Mouse (Mus musculus) lung, postnatal 10 days (tissue): ENCODE measurements around the gene Ankrd9.
A peak's percentile ranks its signal among the peaks of the same experiment; 100 is the strongest.

Experiments
- DNase-seq: peaks from one replicate; pipeline ENCODE4 v3.0.0; 2021

Ankrd9 gene

DNA sequence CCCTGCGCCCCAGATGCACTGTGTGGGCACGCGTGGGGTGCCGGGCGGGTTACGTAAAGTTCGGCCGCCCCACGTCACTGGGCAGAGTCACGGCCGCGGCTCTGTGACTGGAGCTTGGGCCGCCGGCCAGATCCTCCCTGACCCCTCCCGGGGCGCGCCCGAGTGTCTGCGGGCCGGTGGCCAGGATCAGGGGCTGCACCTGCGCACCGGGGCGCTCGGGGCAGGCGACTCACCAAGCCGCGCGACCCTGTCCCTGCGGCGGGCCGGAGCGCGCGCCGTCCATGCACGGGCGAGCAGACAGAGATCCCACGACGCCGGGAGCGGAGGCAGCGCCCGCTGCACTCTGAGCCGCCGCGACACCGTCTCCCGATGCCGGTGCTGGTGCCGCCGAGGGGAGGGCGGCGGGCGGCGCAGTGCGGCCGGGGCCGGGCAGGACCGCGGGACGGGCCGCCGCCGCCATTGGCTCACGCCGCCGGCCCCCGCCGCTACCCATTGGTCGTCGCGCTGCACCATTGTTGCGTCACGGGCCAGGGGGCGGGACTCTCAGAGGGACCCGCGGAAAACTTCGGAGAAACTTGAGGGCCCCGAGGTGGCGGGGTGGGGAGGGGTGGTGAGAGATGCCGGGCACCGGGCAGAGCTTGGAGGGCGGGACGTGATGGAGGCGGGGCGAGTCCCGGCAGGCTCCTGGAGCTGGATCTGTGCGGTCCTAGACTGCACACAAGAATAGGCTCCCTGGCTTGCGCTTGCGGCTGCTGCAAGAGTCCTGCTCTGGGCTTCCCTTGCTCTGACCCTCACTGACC lies at the start of gene Ankrd9:
Gene Ankrd9, minus strand, starts transcription at position 434 of the 800 bp plus-strand sequence.
- peak; percentile 99 for DNase-seq

DNA sequence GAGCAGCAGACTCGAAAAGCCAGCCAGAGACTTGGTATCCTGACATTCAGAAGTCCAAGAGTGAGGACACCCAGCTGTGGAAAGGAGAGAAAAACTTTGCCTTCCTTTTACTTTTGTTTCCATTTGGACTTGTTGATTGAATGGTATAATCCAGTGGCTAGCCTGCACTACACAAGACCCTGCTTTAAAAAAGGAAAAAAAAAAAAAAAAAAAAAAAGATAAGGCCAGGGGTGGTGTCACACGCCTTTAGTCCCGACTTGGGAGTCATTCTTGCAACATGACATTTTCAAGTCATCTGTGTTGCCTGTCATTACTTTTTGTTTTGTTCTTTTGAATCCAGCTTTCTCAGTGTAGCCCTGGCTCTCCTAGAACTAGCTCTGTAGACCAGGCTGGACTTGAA lies 42.7 kb upstream of the Ankrd9 start:
- no peak for DNase-seq

DNA sequence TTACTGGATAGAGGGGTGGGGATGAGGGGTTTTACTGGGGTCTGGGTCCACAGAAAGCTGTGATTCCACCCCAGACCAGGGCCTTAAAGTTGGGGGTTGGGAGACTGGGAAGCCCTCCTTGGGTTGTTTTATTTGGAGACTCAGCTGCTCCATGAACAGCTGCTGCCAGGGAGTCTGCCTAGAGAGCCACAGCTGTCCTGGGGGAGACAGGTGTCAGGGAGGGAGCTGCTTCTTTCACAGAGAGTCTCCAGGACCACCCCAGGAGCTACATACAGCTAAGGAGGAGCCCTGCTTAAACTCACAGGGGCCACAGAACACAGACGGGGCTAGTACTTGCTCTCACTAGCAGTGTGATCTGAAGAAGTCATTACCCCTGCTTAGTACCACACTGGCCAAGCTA lies 42.3 kb upstream of the Ankrd9 start:
- no peak for DNase-seq

DNA sequence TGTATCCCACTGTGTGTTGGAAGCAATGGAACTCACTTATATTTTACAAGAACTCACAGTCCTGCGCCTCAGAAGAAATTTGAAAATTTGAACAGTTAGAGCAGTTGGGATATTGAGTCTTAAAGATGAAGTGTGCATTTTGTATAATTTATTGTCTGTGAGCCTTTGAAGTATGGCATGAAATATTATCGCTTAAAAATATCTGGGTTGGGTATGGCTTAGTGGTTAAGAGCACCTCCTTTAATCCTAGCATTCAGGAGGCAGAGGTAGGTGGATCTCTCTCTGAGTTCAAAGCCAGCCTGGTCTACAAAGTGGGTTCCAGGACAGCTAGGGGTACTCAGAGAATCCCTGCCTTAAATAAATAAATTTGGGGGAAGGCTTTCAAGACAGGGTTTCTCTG lies 40.2 kb upstream of the Ankrd9 start:
- no peak for DNase-seq

DNA sequence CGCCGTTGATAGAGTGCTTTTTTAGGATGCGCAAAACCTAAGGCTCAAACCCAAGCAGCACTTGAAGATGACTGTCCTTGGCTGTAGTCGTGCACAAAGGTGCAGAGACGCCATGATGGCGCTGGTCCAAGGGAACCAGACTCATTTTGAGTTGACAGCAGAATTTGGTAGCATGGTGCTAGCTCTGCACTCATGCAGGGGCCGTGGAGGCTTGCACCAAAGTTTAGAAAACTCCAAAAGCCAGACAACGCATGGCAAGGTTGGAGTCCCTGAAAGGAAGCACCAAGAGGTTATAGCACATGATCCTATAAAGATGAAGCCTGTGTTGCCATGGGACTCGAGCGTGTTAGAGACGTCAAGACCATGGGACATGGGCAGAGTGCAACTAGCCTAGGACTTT lies 39.2 kb upstream of the Ankrd9 start:
- DNase-seq = no peak

DNA sequence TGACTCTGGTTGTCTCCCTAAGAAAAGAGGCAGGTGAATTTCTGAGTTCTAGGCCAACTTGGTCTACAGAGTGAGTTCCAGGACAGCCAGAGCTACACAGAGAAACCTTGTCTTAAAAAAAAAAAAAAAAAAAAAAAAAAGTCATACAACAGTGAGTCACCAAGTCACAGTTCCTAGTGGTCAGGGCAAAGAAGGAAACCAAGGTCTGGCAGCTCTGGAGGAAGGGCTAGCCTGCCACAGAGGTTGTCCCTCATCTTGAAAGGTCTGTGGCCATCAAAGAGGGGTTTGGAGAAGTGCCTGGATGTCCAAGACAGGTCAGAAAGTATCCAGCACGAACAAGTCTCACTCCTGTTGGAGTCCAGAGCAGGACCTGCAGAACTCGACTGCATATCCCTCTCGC lies 38.0 kb upstream of the Ankrd9 start:
- DNase-seq = no peak

DNA sequence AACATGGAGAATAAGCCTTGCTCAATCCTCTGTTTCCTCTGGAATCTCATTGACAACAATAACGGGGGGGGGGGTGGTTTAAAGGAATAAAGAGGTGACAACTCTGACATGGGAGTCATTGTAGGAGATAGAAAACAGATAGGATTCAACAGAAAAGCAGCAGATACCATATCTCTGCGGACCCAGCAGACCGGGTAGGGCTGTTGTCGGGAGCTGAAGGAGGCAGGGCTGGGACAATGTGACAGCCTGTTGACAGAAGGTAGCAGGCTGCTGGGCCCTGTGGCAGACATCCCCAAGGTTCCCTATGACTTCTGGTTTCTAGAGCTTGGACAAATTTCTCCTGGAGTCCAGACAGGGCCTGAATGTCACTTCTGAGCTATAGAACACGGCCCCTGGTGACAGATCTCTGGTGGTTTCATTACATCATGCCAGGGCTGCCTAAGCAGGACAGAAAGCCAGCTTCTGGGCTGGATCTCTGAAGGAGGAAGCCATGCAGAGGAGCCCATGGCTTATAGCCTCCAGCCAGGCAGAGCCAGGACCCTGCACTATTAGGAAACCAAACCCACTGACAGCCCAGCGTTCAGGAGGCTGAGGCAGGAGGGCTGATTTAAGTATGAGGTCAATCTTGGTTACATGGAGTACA lies 30.9 kb upstream of the Ankrd9 start:
- peak; percentile 33 for DNase-seq

DNA sequence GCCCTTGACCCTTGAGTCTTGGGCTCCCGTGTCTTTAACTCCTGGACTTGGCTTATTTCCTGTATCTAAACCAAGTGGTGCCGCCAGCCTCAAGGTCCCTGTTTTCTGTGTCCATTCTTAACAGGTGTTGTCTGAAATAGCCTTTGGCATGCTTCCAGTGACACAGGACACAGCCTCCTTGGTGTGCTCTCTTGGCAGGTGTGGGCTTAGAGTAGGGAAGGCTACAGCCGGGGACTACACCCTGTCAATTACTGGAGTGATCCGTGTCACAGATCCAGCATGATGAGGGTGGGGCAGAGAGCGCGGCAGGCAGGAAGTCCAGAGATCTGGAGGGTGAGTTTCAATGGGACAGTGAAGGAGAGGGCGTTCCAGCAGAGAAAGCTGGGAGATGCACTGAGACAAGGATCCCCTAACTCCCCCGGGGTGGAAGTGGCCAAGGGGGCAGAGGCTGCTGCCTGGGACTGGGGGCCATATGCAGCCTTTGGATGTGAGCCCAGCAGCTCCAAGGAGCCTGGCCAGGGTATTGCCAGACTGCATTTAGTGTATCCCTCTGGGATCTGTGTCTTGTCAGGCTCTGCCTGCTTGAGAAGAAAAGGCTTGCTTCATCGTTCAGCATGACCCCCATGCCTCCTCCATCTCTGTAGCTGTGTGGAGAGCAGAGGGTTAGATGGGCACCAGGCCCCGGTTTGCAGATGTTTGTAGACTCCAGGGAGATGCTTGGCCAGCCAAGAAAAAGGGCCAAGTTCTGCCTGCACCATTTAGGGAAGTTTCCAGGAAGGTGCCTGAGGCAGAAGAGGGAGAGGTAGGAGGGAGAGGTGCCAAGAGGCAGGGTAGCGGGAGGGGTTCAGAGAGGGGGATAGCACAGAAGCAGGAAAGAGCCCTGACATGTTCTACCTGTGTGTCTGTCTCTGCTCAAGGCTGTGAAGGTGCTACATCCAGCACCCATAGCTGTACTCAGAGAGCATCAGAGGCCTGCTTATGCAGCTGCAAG lies 30.0 kb upstream of the Ankrd9 start:
- peak; percentile 33 for DNase-seq

DNA sequence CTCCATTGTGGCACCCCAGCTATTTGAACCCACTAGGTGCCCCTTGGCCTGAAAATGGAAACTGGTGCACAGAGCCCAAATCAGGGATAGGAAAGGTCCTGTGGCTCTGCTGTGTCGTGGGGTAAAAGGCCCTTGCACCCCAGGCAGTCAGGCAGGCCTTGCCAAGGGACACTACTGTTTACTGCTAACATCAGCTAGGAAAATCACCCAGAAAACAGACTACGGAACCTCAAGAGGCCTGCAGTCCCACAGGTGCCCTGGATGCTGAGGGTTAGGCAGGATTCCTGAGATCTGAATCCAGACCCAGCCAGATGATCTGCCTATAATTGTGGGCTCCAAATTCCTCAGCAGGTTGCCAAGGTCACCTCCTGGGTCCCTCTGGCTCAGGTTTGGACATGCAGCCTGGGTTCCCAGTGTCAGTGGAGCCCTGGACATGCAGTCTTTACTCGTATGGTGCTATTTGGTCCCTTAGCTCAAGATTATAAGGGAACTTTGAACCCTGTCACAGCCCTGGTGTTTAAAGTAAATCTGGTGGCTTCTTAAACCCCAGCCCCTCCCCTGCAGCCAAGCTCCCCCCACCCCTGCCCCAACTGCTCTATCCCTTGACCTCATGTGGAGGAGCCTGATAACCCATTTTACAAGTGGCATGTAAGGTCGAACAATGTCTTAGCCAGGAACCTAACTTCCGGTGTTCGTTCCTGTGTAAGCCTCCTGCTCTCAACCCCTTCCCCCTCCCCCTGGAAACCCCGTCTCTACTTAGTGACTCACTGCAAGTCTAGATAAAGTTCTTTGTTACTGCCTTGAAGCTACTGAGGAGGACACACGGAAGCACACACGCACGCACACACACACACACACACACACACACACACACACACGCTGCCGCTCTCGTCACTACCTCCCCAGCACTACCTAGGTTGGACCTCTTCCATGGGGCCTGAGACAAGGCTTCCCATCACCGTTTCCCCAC lies 28.6 kb upstream of the Ankrd9 start:
- DNase-seq = peak; percentile 82

DNA sequence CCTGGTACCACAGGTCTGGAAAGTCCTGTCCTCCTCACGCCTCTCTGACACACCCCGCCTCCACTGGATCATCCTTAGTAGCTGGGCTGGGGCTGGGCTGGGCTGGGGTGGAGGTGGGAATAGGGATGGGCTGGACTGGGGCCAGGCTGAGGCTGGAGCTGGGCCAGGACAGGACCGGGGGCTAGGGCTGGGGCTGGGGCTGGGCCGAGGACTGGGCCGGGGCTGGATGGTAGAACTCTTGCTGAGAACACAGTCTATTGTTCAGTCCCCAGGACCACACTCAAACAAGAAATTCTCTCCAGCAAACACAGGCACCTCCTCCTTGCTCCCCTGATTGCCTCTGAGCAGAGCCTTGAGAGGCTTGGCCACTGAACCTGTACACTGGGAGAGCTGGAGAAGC lies 27.5 kb upstream of the Ankrd9 start:
- no peak for DNase-seq

DNA sequence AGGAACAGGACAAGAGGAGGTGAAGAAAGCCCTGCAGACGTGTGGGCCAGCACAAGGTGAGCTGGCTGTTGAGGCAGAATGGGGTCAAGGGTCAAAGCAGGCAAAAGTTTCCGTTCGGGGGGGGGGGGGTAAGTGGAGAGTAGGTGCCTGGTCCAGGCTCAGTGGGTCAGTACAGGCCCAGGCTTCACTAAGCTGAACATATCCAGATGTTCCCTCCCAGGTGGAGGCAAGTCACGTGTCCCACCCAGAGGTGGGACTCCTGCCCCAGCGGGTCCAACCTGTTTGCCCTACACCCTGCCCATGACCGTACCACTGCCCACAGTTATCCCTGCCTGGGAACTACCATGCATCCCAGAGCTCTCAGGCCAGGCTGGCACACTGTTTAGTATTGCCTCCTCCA lies 27.0 kb upstream of the Ankrd9 start:
- no peak for DNase-seq

DNA sequence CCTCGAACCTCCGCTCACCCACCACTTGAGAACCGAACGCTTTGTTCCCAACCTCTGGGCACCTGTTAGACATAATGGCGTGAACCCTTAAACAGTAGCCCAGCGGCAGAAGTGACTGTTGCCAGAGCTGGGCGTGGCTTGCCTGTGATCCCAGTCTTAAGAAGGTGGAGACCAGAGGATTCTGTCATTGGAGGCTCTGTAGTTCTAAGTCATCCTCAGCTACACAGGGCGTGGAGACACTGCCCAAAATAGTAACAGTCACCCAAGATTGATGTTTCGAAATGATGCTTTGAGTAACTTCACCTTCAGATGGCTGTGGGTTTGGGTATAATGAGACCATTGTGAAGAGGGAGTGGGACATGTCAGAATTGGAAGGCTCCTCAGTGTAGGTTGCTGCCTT lies 25.3 kb upstream of the Ankrd9 start:
- no peak for DNase-seq

DNA sequence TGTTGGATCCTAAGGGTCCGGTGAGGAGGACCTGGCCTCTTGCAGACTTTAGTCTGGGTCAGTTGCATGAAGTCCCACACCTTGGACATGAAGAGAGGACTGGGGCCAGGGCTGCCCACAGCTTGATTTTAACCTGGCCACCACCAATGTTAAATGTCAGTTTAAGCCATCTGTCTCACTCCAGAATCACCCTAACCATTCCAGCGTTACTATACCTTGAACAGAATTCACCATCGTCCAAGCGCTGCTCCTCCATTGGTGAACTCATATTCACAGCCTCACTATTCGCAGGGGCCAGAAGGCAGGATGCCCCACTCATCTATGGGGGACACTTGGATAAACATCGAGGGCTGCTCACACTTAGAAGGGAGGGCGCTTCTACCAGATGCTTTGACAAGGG lies 22.1 kb upstream of the Ankrd9 start:
- no peak for DNase-seq

DNA sequence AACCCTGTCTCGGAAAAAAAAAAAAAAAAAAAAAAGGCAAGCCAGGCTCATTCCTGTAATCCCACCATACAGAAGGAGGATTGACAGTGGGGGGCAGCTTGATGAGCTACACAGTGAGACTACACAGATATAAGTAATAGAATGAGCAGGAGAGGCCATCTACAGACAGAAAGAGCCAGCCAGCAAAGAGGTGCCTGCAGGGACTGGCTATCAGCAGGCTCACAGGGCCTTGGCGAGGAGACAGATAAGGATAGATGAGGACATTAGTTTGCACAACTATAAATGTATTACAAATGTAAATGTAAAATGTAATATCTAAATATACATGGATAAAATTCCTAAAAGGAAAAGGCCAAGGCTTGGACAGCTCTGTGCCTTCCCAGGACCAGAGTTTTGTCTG lies 21.0 kb upstream of the Ankrd9 start:
- DNase-seq = no peak

DNA sequence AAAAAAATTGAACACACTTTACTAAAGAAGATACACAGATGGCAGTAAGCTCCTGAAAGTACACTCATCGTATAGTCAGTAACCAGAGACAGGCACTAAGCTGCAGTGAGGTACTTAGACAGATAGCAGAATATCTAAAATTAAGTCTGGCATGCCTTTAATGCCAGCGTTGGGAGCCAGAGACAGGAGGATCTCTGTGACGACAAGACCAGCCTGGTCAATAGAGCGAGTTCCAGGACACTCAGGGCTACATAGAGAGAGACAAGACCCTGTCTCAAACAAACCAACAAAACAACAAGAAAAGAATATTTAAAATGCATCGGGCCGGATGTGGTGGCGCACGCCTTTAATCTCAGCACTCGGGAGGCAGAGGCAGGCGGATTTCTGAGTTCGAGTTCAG lies 19.3 kb upstream of the Ankrd9 start:
- DNase-seq = no peak

DNA sequence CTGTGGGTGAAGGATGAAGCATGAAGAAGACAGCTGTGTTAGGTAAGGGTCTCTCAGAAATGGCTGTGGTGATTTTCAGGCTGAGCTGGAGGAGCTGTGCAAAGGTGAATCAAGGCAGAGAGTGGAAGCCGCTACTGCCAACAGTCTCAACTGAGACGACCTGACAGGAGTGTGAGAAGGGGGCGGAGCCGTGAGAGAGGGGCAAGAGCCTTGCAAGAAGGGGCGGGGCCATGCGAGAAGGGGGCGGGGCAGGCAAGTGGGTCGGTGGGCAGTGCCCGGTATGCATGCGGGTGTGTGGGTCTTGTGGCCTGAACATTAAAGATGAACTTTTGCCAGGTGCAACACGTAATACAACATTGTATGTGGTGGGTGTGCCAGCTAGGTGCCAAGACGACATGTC lies 15.8 kb upstream of the Ankrd9 start:
- DNase-seq = peak; percentile 33

DNA sequence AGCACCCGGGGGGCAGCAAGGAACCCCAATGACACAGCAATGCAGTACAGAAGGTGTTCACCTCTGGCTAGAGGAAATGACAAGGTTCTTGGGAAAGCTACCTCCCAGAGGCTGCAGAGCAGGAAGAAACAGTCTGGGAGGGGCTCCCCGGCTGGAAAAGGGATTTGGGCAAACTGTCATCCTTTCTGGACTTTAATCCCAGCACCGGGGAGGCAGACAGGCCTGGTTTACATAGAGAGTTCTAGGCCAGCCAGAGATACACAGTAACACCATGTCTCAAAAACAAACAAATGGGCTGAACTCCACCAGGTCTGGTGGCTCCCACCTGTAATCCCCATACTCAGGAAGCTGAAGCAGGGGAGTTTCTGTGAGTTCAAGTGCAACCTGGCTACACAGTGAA lies 14.4 kb upstream of the Ankrd9 start:
- no peak for DNase-seq

DNA sequence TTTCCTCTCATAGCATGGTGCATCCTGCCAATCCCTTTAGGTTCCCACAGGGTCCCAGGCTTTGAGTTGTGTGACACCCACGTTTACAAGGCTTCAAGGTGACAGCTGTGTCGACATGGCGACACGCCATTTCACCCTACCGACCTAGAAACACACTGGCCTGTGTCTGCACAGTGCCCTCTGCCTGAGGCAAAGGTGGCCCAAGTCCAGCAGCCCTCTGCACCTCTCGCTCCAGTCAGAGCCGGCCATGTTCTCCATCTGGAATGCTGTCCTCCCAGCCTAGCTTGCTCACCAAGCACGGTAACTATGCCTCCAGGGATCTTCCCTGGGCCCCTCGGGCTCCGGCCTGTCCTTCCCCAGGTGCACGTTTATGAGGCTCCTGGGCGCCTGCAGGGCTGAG lies 13.9 kb upstream of the Ankrd9 start:
- no peak for DNase-seq

DNA sequence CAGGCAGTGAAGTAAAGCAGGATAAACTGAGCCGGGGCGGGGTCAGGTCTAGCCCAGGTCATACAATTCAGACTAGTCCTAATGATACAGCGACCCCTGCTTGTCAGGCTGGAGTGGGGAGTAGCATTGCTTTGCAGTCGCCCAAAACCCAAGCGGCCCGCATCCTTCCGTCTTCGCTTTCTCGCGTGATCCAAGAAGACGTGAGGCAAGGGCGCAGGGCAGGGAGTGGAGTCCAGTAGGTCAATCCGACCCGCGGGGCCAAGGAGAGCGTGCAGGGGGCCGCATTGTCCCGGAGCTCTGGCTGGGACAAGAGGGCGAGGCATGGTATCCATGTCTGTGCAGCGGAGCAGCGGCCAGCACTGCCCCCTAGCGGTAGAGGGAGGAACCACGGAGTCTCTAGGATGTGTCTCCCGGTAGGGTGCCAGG lies 13.3 kb upstream of the Ankrd9 start:
- peak; percentile 95 for DNase-seq

DNA sequence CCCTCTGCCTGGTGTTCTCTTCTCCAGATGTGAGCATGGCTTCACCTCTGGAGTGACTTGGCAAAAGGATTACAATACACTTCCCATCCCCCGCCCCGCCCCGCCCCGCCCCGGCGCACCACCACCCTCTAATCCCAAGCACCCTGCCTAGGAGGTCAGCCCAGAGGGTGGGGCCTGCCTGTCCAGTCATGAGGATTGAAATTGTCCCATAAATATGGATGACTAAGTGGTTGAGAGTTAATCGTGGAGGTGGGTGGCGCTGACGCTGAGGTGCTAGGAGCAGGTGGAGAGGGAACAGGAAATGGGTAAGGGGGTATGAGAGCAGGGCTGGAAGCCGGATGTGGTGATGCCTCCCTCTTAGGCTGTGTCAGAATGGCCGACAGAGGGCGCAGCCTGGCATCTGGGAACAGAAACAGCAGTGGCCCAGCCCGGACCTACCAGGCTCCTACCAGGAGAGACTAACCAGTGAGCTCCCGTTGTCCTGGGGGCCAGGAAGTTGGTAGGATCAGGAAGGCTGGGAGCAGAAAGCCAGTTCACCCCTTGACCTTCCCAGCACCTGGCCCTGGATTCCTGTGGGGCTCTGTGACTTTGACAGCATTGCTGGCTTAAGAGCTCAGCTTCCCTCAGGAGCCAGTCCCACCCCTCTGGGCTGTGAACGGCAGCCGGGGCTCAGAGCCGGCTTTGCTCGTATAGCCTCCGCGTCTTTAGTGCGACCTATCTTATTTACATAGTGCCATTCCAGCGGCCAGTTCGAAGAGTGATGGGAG lies 12.7 kb upstream of the Ankrd9 start:
- DNase-seq = peak; percentile 90

DNA sequence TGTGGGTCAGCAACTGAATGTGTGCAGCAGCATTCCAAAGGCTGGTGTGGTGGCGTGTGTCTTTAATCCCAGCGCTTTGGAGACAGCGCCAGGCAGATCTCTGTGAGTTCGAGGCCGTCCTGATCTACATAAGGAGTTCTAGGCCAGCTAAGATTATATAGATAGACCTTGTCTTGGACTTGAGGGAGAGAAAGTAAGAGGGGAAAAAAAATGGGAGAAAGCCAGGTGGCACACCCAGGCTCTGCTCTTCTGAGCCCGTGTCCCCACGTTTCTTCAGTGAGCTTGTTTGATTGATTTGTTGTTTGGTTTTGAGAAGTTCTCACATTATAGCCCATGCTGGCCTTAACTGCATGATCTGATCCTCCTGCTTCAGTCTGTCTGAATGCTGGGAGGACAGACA lies 11.7 kb upstream of the Ankrd9 start:
- no peak for DNase-seq
